Mouse (Mus musculus): ENCODE measurements around the gene Igfn1. TPM values are rescaled to one million over a fixed set of nuclear protein-coding genes. Genes with fewer than 3 reads are reported as not detected.
A peak's percentile ranks its signal among the peaks of the same experiment; 100 is the strongest.

Gene Igfn1
- polyA plus RNA-seq, 1 experiment, result 7.1 TPM

- Histone ChIP-seq H3K79me2 (ENCODE audit: control insufficient read depth, insufficient read depth) (no peaks in the 10 kb centered on the region), H3K36me3 (ENCODE audit: control insufficient read depth, insufficient read depth) (peaks cover 4% of the 10 kb centered on the region), H3K27me3 (ENCODE audit: control insufficient read depth, insufficient read depth, insufficient read length) (no peaks in the 10 kb centered on the region), H3ac (ENCODE audit: control insufficient read depth, insufficient read length) (no peak overlapping the region), H3K4me3 (no peak overlapping the region), H3K4me2 (ENCODE audit: low read depth) (no peak overlapping the region)
- TF ChIP-seq CEBPB (IDR thresholded peaks at IDR 0.05; ENCODE audit: insufficient read depth, poor library complexity, severe bottlenecking) (no peak), POLR2AphosphoS2 (IDR thresholded peaks at IDR 0.05; ENCODE audit: insufficient read length, low read depth) (no peak), POLR2A (IDR thresholded peaks at IDR 0.05; ENCODE audit: insufficient read length, low read depth) (no peak), REST (IDR thresholded peaks at IDR 0.05; ENCODE audit: insufficient read depth, insufficient read length) (no peak), USF1 (IDR thresholded peaks at IDR 0.05; ENCODE audit: low read depth) (no peak), MYOD1 (IDR thresholded peaks at IDR 0.05; ENCODE audit: control insufficient read depth in 1 of 3, insufficient read length in 2 of 3, low read depth in 2 of 3) (no peak), TCF3 (IDR thresholded peaks at IDR 0.05; ENCODE audit: insufficient read length, low read depth) (no peak), MAX (IDR thresholded peaks at IDR 0.05; ENCODE audit: low read depth) (no peak), TCF12 (IDR thresholded peaks at IDR 0.05; ENCODE audit: insufficient read depth, poor library complexity, severe bottlenecking) (no peak), MYOG (IDR thresholded peaks at IDR 0.05; ENCODE audit: control insufficient read depth in 1 of 3, insufficient read depth in 1 of 3, insufficient read length in 2 of 3, low read depth in 2 of 3) (no peak)
Observed at GRCm38 (mm10) chr1:135936091-135936490, 70.1 kb downstream of the Igfn1 start.

- H3K4me3 ChIP-seq, result no peak overlapping the region
- H3K36me3 ChIP-seq (ENCODE audit: control insufficient read depth, insufficient read depth), result peaks cover 4% of the 10 kb centered on the region
- no peak overlapping the region for H3ac ChIP-seq (ENCODE audit: control insufficient read depth, insufficient read length)
- no peak for TF ChIP-seq REST (IDR thresholded peaks at IDR 0.05; ENCODE audit: insufficient read depth, insufficient read length)
- TF ChIP-seq MYOG (IDR thresholded peaks at IDR 0.05; ENCODE audit: control insufficient read depth in 1 of 3, insufficient read depth in 1 of 3, insufficient read length in 2 of 3, low read depth in 2 of 3), result peak in 1 of 3 experiments; percentile 52
- TF ChIP-seq MAX (IDR thresholded peaks at IDR 0.05; ENCODE audit: low read depth), result peak; percentile 74
- TF ChIP-seq MYOD1 (IDR thresholded peaks at IDR 0.05; ENCODE audit: control insufficient read depth in 1 of 3, insufficient read length in 2 of 3, low read depth in 2 of 3), result peak in 1 of 3 experiments; percentile 77
- no peak for TF ChIP-seq SRF (IDR thresholded peaks at IDR 0.05; ENCODE audit: control insufficient read depth, insufficient read length, low read depth)
- peak; percentile 99 for TF ChIP-seq CEBPB (IDR thresholded peaks at IDR 0.05; ENCODE audit: insufficient read depth, poor library complexity, severe bottlenecking)
- no peak for TF ChIP-seq USF1 (IDR thresholded peaks at IDR 0.05; ENCODE audit: low read depth)
- no peak for TF ChIP-seq TCF12 (IDR thresholded peaks at IDR 0.05; ENCODE audit: insufficient read depth, poor library complexity, severe bottlenecking)
- no peak for TF ChIP-seq POLR2AphosphoS2 (IDR thresholded peaks at IDR 0.05; ENCODE audit: insufficient read length, low read depth)
- no peak for TF ChIP-seq E2F4 (IDR thresholded peaks at IDR 0.05; ENCODE audit: insufficient read depth)
- peak; percentile 49 for TF ChIP-seq POLR2A (IDR thresholded peaks at IDR 0.05; ENCODE audit: insufficient read length, low read depth)
- no peak for TF ChIP-seq TCF3 (IDR thresholded peaks at IDR 0.05; ENCODE audit: insufficient read length, low read depth)
- peak overlapping the region; percentile 12 for H3K4me2 ChIP-seq (ENCODE audit: low read depth)
- no peaks in the 10 kb centered on the region for H3K27me3 ChIP-seq (ENCODE audit: control insufficient read depth, insufficient read depth, insufficient read length)
- H3K79me2 ChIP-seq (ENCODE audit: control insufficient read depth, insufficient read depth), result no peaks in the 10 kb centered on the region
Observed at GRCm38 (mm10) chr1:135933704-135934293, 72.3 kb downstream of the Igfn1 start.

- peak overlapping the region; percentile 16 for H3K4me2 ChIP-seq (ENCODE audit: low read depth)
- H3K27me3 ChIP-seq (ENCODE audit: control insufficient read depth, insufficient read depth, insufficient read length), result no peaks in the 10 kb centered on the region
- peaks cover 4% of the 10 kb centered on the region for H3K36me3 ChIP-seq (ENCODE audit: control insufficient read depth, insufficient read depth)
- peak; percentile 30 for TF ChIP-seq TCF3 (IDR thresholded peaks at IDR 0.05; ENCODE audit: insufficient read length, low read depth)
- peak in 2 of 3 experiments; percentile 87 to 89 for TF ChIP-seq MYOD1 (IDR thresholded peaks at IDR 0.05; ENCODE audit: control insufficient read depth in 1 of 3, insufficient read length in 2 of 3, low read depth in 2 of 3)
- TF ChIP-seq MYOG (IDR thresholded peaks at IDR 0.05; ENCODE audit: control insufficient read depth in 1 of 3, insufficient read depth in 1 of 3, insufficient read length in 2 of 3, low read depth in 2 of 3), result peak in 1 of 3 experiments; percentile 70
- no peak for TF ChIP-seq CEBPB (IDR thresholded peaks at IDR 0.05; ENCODE audit: insufficient read depth, poor library complexity, severe bottlenecking)
- TF ChIP-seq USF1 (IDR thresholded peaks at IDR 0.05; ENCODE audit: low read depth), result no peak
- peak; percentile 71 for TF ChIP-seq TCF12 (IDR thresholded peaks at IDR 0.05; ENCODE audit: insufficient read depth, poor library complexity, severe bottlenecking)
- TF ChIP-seq MAX (IDR thresholded peaks at IDR 0.05; ENCODE audit: low read depth), result no peak
- no peak for TF ChIP-seq E2F4 (IDR thresholded peaks at IDR 0.05; ENCODE audit: insufficient read depth)
- no peaks in the 10 kb centered on the region for H3K79me2 ChIP-seq (ENCODE audit: control insufficient read depth, insufficient read depth)
- no peak overlapping the region for H3ac ChIP-seq (ENCODE audit: control insufficient read depth, insufficient read length)
- no peak overlapping the region for H3K4me3 ChIP-seq
Observed at GRCm38 (mm10) chr1:135929876-135930275, 76.3 kb downstream of the Igfn1 start.

- H3K27me3 ChIP-seq (ENCODE audit: control insufficient read depth, insufficient read depth, insufficient read length), result no peaks in the 10 kb centered on the region
- no peak for TF ChIP-seq POLR2A (IDR thresholded peaks at IDR 0.05; ENCODE audit: insufficient read length, low read depth)
- TF ChIP-seq MYOD1 (IDR thresholded peaks at IDR 0.05; ENCODE audit: control insufficient read depth in 1 of 3, insufficient read length in 2 of 3, low read depth in 2 of 3), result peak in 2 of 3 experiments; percentile 89 to 99
- no peak for TF ChIP-seq E2F4 (IDR thresholded peaks at IDR 0.05; ENCODE audit: insufficient read depth)
- no peak for TF ChIP-seq MAX (IDR thresholded peaks at IDR 0.05; ENCODE audit: low read depth)
- no peak for TF ChIP-seq CEBPB (IDR thresholded peaks at IDR 0.05; ENCODE audit: insufficient read depth, poor library complexity, severe bottlenecking)
- no peak for TF ChIP-seq USF1 (IDR thresholded peaks at IDR 0.05; ENCODE audit: low read depth)
- TF ChIP-seq POLR2AphosphoS2 (IDR thresholded peaks at IDR 0.05; ENCODE audit: insufficient read length, low read depth), result no peak
- peak; percentile 70 to 98 (median 85) for TF ChIP-seq MYOG (IDR thresholded peaks at IDR 0.05; ENCODE audit: control insufficient read depth in 1 of 3, insufficient read depth in 1 of 3, insufficient read length in 2 of 3, low read depth in 2 of 3)
- peak; percentile 58 for TF ChIP-seq TCF12 (IDR thresholded peaks at IDR 0.05; ENCODE audit: insufficient read depth, poor library complexity, severe bottlenecking)
- TF ChIP-seq SRF (IDR thresholded peaks at IDR 0.05; ENCODE audit: control insufficient read depth, insufficient read length, low read depth), result no peak
- no peak for TF ChIP-seq REST (IDR thresholded peaks at IDR 0.05; ENCODE audit: insufficient read depth, insufficient read length)
- peak; percentile 74 for TF ChIP-seq TCF3 (IDR thresholded peaks at IDR 0.05; ENCODE audit: insufficient read length, low read depth)
- no peaks in the 10 kb centered on the region for H3K36me3 ChIP-seq (ENCODE audit: control insufficient read depth, insufficient read depth)
- no peak overlapping the region for H3ac ChIP-seq (ENCODE audit: control insufficient read depth, insufficient read length)
- H3K79me2 ChIP-seq (ENCODE audit: control insufficient read depth, insufficient read depth), result no peaks in the 10 kb centered on the region
- peak overlapping the region; percentile 47 for H3K4me2 ChIP-seq (ENCODE audit: low read depth)
- no peak overlapping the region for H3K4me3 ChIP-seq
Observed at GRCm38 (mm10) chr1:135925848-135926247, 80.3 kb downstream of the Igfn1 start.
